Mouse (Mus musculus): ENCODE results near the gene Tmem209. TPM values are rescaled to one million over a fixed set of nuclear protein-coding genes. Genes with fewer than 3 reads are reported as not detected.

Gene Tmem209
- total and polyA plus RNA-seq, 2 experiments from 2014 or later = 24.2 to 49.8 TPM

- no peaks in the 10 kb centered on the region for H3K9me3 ChIP-seq (ENCODE audit: low read length)
- no peak for TF ChIP-seq CTCF (IDR thresholded peaks at IDR 0.05; ENCODE audit: low read depth)
- H3K9ac ChIP-seq = no peak overlapping the region
- no peak overlapping the region for H3K4me2 ChIP-seq (ENCODE audit: low read depth)
- no peak overlapping the region for H3K4me3 ChIP-seq (ENCODE audit: low read depth, low read length)
- no peaks in the 10 kb centered on the region for H3K27me3 ChIP-seq (ENCODE audit: insufficient read depth, low read length)
- H3K4me1 ChIP-seq (ENCODE audit: insufficient read depth) = peaks cover 6% of the 10 kb centered on the region; the same call in 1 of the 2 replicates
- H3K27ac ChIP-seq (ENCODE audit: low read depth, low read length) = no peak overlapping the region
- no peaks in the 10 kb centered on the region for H3K36me3 ChIP-seq (ENCODE audit: insufficient read depth)
- 16% methylated on average over 9 of the region's 9 CpGs for WGBS
- ATAC-seq (no peak), DNase-seq (no peak)
Measured at GRCm38 (mm10) chr6:30514242-30514641, 4.7 kb upstream of the Tmem209 start.

- TF ChIP-seq CTCF (IDR thresholded peaks at IDR 0.05; ENCODE audit: low read depth) = no peak
- H3K4me3 ChIP-seq (ENCODE audit: low read depth, low read length) = no peak overlapping the region
- H3K9ac ChIP-seq = peak overlapping the region; percentile 51; the same call in 1 of the 2 replicates
- no peaks in the 10 kb centered on the region for H3K27me3 ChIP-seq (ENCODE audit: insufficient read depth, low read length)
- peaks cover under 1% of the 10 kb centered on the region; the same call in 1 of the 2 replicates for H3K36me3 ChIP-seq (ENCODE audit: insufficient read depth)
- ATAC-seq = no peak
- no peak for DNase-seq
- H3K9me3 ChIP-seq (ENCODE audit: low read length) = no peaks in the 10 kb centered on the region
- peaks cover 12% of the 10 kb centered on the region; the same call in 1 of the 2 replicates for H3K4me1 ChIP-seq (ENCODE audit: insufficient read depth)
- peak overlapping the region; percentile 86 for H3K27ac ChIP-seq (ENCODE audit: low read depth, low read length)
- H3K4me2 ChIP-seq (ENCODE audit: low read depth) = peak overlapping the region; percentile 81
- 53% methylated on average over 5 of the region's 5 CpGs for WGBS
Measured at GRCm38 (mm10) chr6:30510291-30510690, 708 bp upstream of the Tmem209 start.

- H3K36me3 ChIP-seq (ENCODE audit: insufficient read depth) = peaks cover 6% of the 10 kb centered on the region; the same call in 1 of the 2 replicates
- H3K9me3 ChIP-seq (ENCODE audit: low read length) = no peaks in the 10 kb centered on the region
- H3K4me2 ChIP-seq (ENCODE audit: low read depth) = peak overlapping the region; percentile 81
- peak overlapping the region; percentile 95 for H3K27ac ChIP-seq (ENCODE audit: low read depth, low read length)
- H3K4me3 ChIP-seq (ENCODE audit: low read depth, low read length) = peak overlapping the region; percentile 49
- no peaks in the 10 kb centered on the region for H3K27me3 ChIP-seq (ENCODE audit: insufficient read depth, low read length)
- H3K9ac ChIP-seq = peak overlapping the region; percentile 77
- TF ChIP-seq CTCF (IDR thresholded peaks at IDR 0.05; ENCODE audit: low read depth) = no peak
- 4% methylated on average over 2 of the region's 2 CpGs for WGBS
- H3K4me1 ChIP-seq (ENCODE audit: insufficient read depth) = peaks cover 12% of the 10 kb centered on the region; the same call in 1 of the 2 replicates
- no peak for ATAC-seq
- DNase-seq = no peak
Measured at GRCm38 (mm10) chr6:30508824-30509223, 759 bp downstream of the Tmem209 start.

- DNase-seq = no peak
- no peak for TF ChIP-seq CTCF (IDR thresholded peaks at IDR 0.05; ENCODE audit: low read depth)
- Histone ChIP-seq H3K4me2 (ENCODE audit: low read depth) (no peak overlapping the region), H3K36me3 (ENCODE audit: insufficient read depth) (peaks cover 27% of the 10 kb centered on the region), H3K27me3 (ENCODE audit: insufficient read depth, low read length) (no peaks in the 10 kb centered on the region), H3K4me3 (ENCODE audit: low read depth, low read length) (no peak overlapping the region), H3K9ac (no peak overlapping the region), H3K9me3 (ENCODE audit: low read length) (no peaks in the 10 kb centered on the region), H3K27ac (ENCODE audit: low read depth, low read length) (no peak overlapping the region), H3K4me1 (ENCODE audit: insufficient read depth) (no peaks in the 10 kb centered on the region)
- ATAC-seq = no peak
- WGBS = 94% methylated on average over 3 of the region's 3 CpGs
Measured at GRCm38 (mm10) chr6:30499049-30499448, 10.5 kb downstream of the Tmem209 start.

- Histone ChIP-seq H3K4me1 (ENCODE audit: insufficient read depth) (no peaks in the 10 kb centered on the region), H3K4me2 (ENCODE audit: low read depth) (no peak overlapping the region), H3K27ac (ENCODE audit: low read depth, low read length) (no peak overlapping the region), H3K4me3 (ENCODE audit: low read depth, low read length) (no peak overlapping the region), H3K36me3 (ENCODE audit: insufficient read depth) (peaks cover 35% of the 10 kb centered on the region), H3K9ac (no peak overlapping the region), H3K9me3 (ENCODE audit: low read length) (no peaks in the 10 kb centered on the region), H3K27me3 (ENCODE audit: insufficient read depth, low read length) (no peaks in the 10 kb centered on the region)
- DNase-seq (no peak), ATAC-seq (no peak)
- TF ChIP-seq CTCF (IDR thresholded peaks at IDR 0.05; ENCODE audit: low read depth) = no peak
- 90% methylated on average over 6 of the region's 6 CpGs for WGBS
Measured at GRCm38 (mm10) chr6:30486504-30486903, 23.1 kb downstream of the Tmem209 start.

- H3K36me3 ChIP-seq (ENCODE audit: insufficient read depth) = peaks cover 39% of the 10 kb centered on the region
- no peaks in the 10 kb centered on the region for H3K4me1 ChIP-seq (ENCODE audit: insufficient read depth)
- no peak overlapping the region for H3K9ac ChIP-seq
- H3K4me3 ChIP-seq (ENCODE audit: low read depth, low read length) = no peak overlapping the region
- DNase-seq (no peak), ATAC-seq (no peak)
- H3K27me3 ChIP-seq (ENCODE audit: insufficient read depth, low read length) = no peaks in the 10 kb centered on the region
- WGBS = 91% methylated on average over 2 of the region's 2 CpGs
- H3K9me3 ChIP-seq (ENCODE audit: low read length) = no peaks in the 10 kb centered on the region
- no peak overlapping the region for H3K27ac ChIP-seq (ENCODE audit: low read depth, low read length)
- TF ChIP-seq CTCF (IDR thresholded peaks at IDR 0.05; ENCODE audit: low read depth) = no peak
- no peak overlapping the region for H3K4me2 ChIP-seq (ENCODE audit: low read depth)
Measured at GRCm38 (mm10) chr6:30482908-30483307, 26.7 kb downstream of the Tmem209 start.

- H3K27me3 ChIP-seq (ENCODE audit: insufficient read depth, low read length) = no peaks in the 10 kb centered on the region
- no peaks in the 10 kb centered on the region for H3K9me3 ChIP-seq (ENCODE audit: low read length)
- no peaks in the 10 kb centered on the region for H3K4me1 ChIP-seq (ENCODE audit: insufficient read depth)
- H3K9ac ChIP-seq = no peak overlapping the region
- no peak for ATAC-seq
- no peak overlapping the region for H3K4me2 ChIP-seq (ENCODE audit: low read depth)
- H3K27ac ChIP-seq (ENCODE audit: low read depth, low read length) = no peak overlapping the region
- H3K36me3 ChIP-seq (ENCODE audit: insufficient read depth) = peaks cover 27% of the 10 kb centered on the region
- WGBS = 92% methylated on average over 3 of the region's 3 CpGs
- H3K4me3 ChIP-seq (ENCODE audit: low read depth, low read length) = no peak overlapping the region
- no peak for TF ChIP-seq CTCF (IDR thresholded peaks at IDR 0.05; ENCODE audit: low read depth)
- no peak for DNase-seq
Measured at GRCm38 (mm10) chr6:30479418-30479817, 30.2 kb downstream of the Tmem209 start.

All from forebrain, postnatal 0 days (tissue).